Comparison of ENCODE assay signal across 10 mouse cellular contexts in genomic region chr9:124456572-124456971, GRCm38 (mm10). TPM values are rescaled to one million over a fixed set of nuclear protein-coding genes. Genes with fewer than 3 reads are reported as not detected.
A peak's percentile ranks its signal among the peaks of the same experiment; 100 is the strongest.
DNase-seq lines count a peak whose midpoint lies in the region; ATAC-seq lines count a peak whose summit lies in the region.
"Had no signal": no experiment of that assay in that cellular context is flagged by ENCODE, and none has a peak within 500 bp of the region (broad histone marks: within the 10 kb centered on the region; RNA-seq: fewer than 3 reads in every experiment).

No protein-coding gene starts in this region.

- DNase-seq in adrenal gland, postnatal 10 days: peak; percentile 78
- DNase-seq in adrenal gland, postnatal 4 days (ENCODE audit: low spot score in 2 of 2): no peak
- DNase-seq in ovary, postnatal 36 days (ENCODE audit: low spot score): peak; percentile 51
- DNase-seq in ovary, postnatal 10 days (ENCODE audit: low spot score): no peak
- DNase-seq in heart, postnatal 10 days: peak; percentile 75 to 84
- no peak for DNase-seq in liver, embryonic 11.5 days (ENCODE audit: low spot score)
- no peak for DNase-seq in left cerebral cortex, postnatal 10 days (ENCODE audit: extremely low spot score in 1 of 2, low spot score in 2 of 2)

- H3K36me3 ChIP-seq in liver, embryonic 11.5 days (ENCODE audit: control insufficient read depth, insufficient read depth, low read length): no peaks in the 10 kb centered on the region
- no peaks in the 10 kb centered on the region for H3K36me3 ChIP-seq in stomach, embryonic 15.5 days

- 2% methylated on average over 1 of the region's 1 CpGs for WGBS in liver, embryonic 11.5 days
- 0% methylated on average over 1 of the region's 1 CpGs for WGBS in stomach, embryonic 15.5 days

- H3K4me3 ChIP-seq in liver, embryonic 11.5 days (ENCODE audit: low read depth, low read length): no peak overlapping the region
- no peak overlapping the region for H3K4me3 ChIP-seq in stomach, embryonic 15.5 days (replicated peaks)

- no peak overlapping the region for H3K4me2 ChIP-seq in liver, embryonic 11.5 days
- no peak overlapping the region for H3K4me2 ChIP-seq in stomach, embryonic 15.5 days

- no peak overlapping the region for H3K9ac ChIP-seq in liver, embryonic 11.5 days (ENCODE audit: low read depth, low read length)
- H3K9ac ChIP-seq in stomach, embryonic 15.5 days: no peak overlapping the region

- H3K27me3 ChIP-seq in liver, embryonic 11.5 days (replicated peaks; ENCODE audit: control insufficient read depth, insufficient read depth, low read length): no peaks in the 10 kb centered on the region
- H3K27me3 ChIP-seq in stomach, embryonic 15.5 days (replicated peaks): no peaks in the 10 kb centered on the region

- no peak overlapping the region for H3K27ac ChIP-seq in liver, embryonic 11.5 days (ENCODE audit: low read depth, low read length)
- H3K27ac ChIP-seq in stomach, embryonic 15.5 days: no peak overlapping the region

- H3K9me3 ChIP-seq in liver, embryonic 11.5 days (ENCODE audit: control insufficient read depth, low read length): no peaks in the 10 kb centered on the region
- H3K9me3 ChIP-seq in stomach, embryonic 15.5 days: no peaks in the 10 kb centered on the region

- ATAC-seq in liver, embryonic 11.5 days (replicated peaks; ENCODE audit: low FRiP score): peak; percentile 61
- ATAC-seq in stomach, embryonic 15.5 days (ENCODE audit: insufficient read depth, low FRiP score, low read depth): peak; percentile 43; the same call in 1 of the 2 replicates

- intact Hi-C loops in heart, postnatal 10 days (cut with DNase I): no loop called here
- intact Hi-C loops in left cerebral cortex, postnatal 10 days (cut with DNase I): no loop called here

- H3K4me1 ChIP-seq in liver, embryonic 11.5 days (replicated peaks; ENCODE audit: control insufficient read depth, insufficient read depth, low read length): no peaks in the 10 kb centered on the region
- H3K4me1 ChIP-seq in stomach, embryonic 15.5 days: no peaks in the 10 kb centered on the region

RNA-seq across cellular contexts. Expression of gene Ppp2r3d, which starts 20.1 kb away (rescaled TPM):
- total RNA-seq in adrenal gland, postnatal 10 days (2021): 100 to 1,000 TPM; 103 to 128 TPM
- total RNA-seq in adrenal gland, postnatal 4 days (2021): 100 to 1,000 TPM; 163 to 165 TPM
- total RNA-seq in heart, postnatal 10 days (2021): 100 to 1,000 TPM; 146 to 151 TPM
- polyA plus RNA-seq in liver, embryonic 11.5 days (2014; fragmentation: Nextera tagmentation; extraction: Ambion mirVana): 83.7 and 91.3 TPM in 2 replicates
- 128 and 139 TPM in 2 replicates for polyA plus RNA-seq in stomach, embryonic 15.5 days (2015; fragmentation: Nextera tagmentation; extraction: Ambion mirVana)
- 100 to 1,000 TPM; 106 to 120 TPM for total RNA-seq in left cerebral cortex, postnatal 10 days (2021)

RNA-seq across cellular contexts. Expression of gene Gm21836, which starts 37.0 kb away (rescaled TPM):
- not detected for total RNA-seq in adrenal gland, postnatal 10 days (2021)
- total RNA-seq in adrenal gland, postnatal 4 days (2021): not detected
- not detected for total RNA-seq in heart, postnatal 10 days (2021)
- polyA plus RNA-seq in liver, embryonic 11.5 days (2014; fragmentation: Nextera tagmentation; extraction: Ambion mirVana): not detected in 2 replicates
- not detected in 2 replicates for polyA plus RNA-seq in stomach, embryonic 15.5 days (2015; fragmentation: Nextera tagmentation; extraction: Ambion mirVana)
- not detected for total RNA-seq in left cerebral cortex, postnatal 10 days (2021)
- total RNA-seq: ES-E14 had no signal
- polyA plus RNA-seq: neural tube, embryonic 14.5 days had no signal

Comparison
In these comparisons a context has a peak if more than half of its experiments do, and no peak if none do; other contexts are left out.
1. DNase-seq: peak in adrenal gland, postnatal 10 days (single experiment), ovary, postnatal 36 days (single experiment) and heart, postnatal 10 days (2 of 2); none in adrenal gland, postnatal 4 days (0 of 2), ovary, postnatal 10 days (single experiment), liver, embryonic 11.5 days (single experiment) and left cerebral cortex, postnatal 10 days (0 of 2).